Mouse (Mus musculus) intestine, postnatal 0 days (tissue): Measurements from ENCODE around the gene Exoc3l4. TPM values are rescaled to one million over a fixed set of nuclear protein-coding genes. Genes with fewer than 3 reads are reported as not detected.

Experiments used
- ATAC-seq: fragments of 200-750 bp; cut with Nextera tagmentation; 2 replicates; pipeline ENCODE4 v1.8.0; 2017; ENCODE audit warnings: mild to moderate bottlenecking, moderate TSS enrichment, moderate library complexity
- H3K27ac ChIP-seq: fragments of 300-500 bp; sonication (generic); 2 replicates; pipeline ENCODE4 v1.5.1; 2014; ENCODE audit warnings: mild to moderate bottlenecking, low read depth, low read length, moderate library complexity
- H3K27me3 ChIP-seq: fragments of 300-500 bp; sonication (generic); replicated peaks from 2 replicates; pipeline ENCODE4 v1.6.1; 2014; ENCODE audit warnings: low read length, mixed read lengths; ENCODE audit not compliant: control insufficient read depth, insufficient read depth
- H3K36me3 ChIP-seq: fragments of 300-500 bp; sonication (generic); 2 replicates; pipeline ENCODE4 v1.6.1; 2014; ENCODE audit warnings: mild to moderate bottlenecking, moderate library complexity; ENCODE audit not compliant: control insufficient read depth, insufficient read depth
- H3K4me1 ChIP-seq: fragments of 300-500 bp; sonication (generic); replicated peaks from 2 replicates; pipeline ENCODE4 v1.6.1; 2014; ENCODE audit warnings: antibody characterized with exemption, low read length, mixed read lengths; ENCODE audit not compliant: control insufficient read depth, insufficient read depth
- H3K4me2 ChIP-seq: fragments of 300-500 bp; sonication (generic); replicated peaks from 2 replicates; pipeline ENCODE4 v1.6.1; 2014; ENCODE audit warnings: low read depth, mild to moderate bottlenecking, moderate library complexity
- H3K4me3 ChIP-seq: fragments of 300-500 bp; sonication (generic); 2 replicates; pipeline ENCODE4 v1.5.1; 2014; ENCODE audit warnings: low read depth, low read length
- H3K9ac ChIP-seq: fragments of 300-500 bp; sonication (generic); 2 replicates; pipeline ENCODE4 v1.6.1; 2014; ENCODE audit warnings: mild to moderate bottlenecking, low read depth, low read length
- H3K9me3 ChIP-seq: fragments of 300-500 bp; sonication (generic); 2 replicates; pipeline ENCODE4 v1.6.1; 2016; ENCODE audit warnings: mixed run types; ENCODE audit not compliant: control insufficient read depth
- CTCF ChIP-seq: sonication (generic); IDR thresholded peaks from 2 replicates; pipeline ENCODE4 v1.5.1; 2016; ENCODE audit warnings: low read depth, mild to moderate bottlenecking, control low read depth, antibody characterized with exemption, moderate library complexity
- WGBS: fragments of 180-500 bp; shearing (Covaris S2); extraction: QIAGEN DNeasy Blood & Tissue Kit; methylation state at CpG from one replicate; pipeline ENCODE4 v1.1.7; 2014; 5-methylcytosine and 5-hydroxymethylcytosine counted together
- polyA plus RNA-seq: library from polyadenylated mRNA; unstranded; fragments of >200 nt; fragmentation: Nextera tagmentation; extraction: Ambion mirVana; gene quantifications from 2 replicates; pipeline ENCODE4 v1.2.1, GENCODE M21; 2015

Gene Exoc3l4
- polyA plus RNA-seq, 1 experiment from 2014 or later: 163 TPM

DNA sequence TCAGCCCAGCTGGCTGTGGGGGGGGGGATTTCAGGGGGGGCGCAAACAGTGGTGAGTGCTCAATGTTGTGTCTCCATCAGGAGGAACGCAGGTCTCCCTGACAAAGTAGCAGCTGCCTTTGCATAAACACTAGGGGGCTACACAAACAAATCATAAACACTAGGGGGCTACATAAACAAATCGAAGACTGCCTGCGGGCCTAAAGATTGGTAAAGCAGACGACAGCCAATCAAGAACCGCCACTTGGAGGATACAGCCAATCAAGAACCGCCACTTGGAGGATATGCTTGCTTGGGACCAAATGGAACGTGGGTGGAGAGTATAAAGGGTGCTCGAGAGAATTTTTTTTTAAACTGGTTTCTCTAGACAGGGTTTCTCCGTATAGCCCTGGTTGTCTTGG lies 11.9 kb upstream of the Exoc3l4 start:
- H3K9ac ChIP-seq: no peak overlapping the region
- H3K27me3 ChIP-seq: peaks cover 9% of the 10 kb centered on the region
- no peak for TF ChIP-seq CTCF
- H3K9me3 ChIP-seq: no peaks in the 10 kb centered on the region
- H3K36me3 ChIP-seq: no peaks in the 10 kb centered on the region
- WGBS: 54% methylated on average over 10 of the region's 10 CpGs
- H3K4me2 ChIP-seq: no peak overlapping the region
- no peak for ATAC-seq
- H3K27ac ChIP-seq: no peak overlapping the region
- no peak overlapping the region for H3K4me3 ChIP-seq
- no peaks in the 10 kb centered on the region for H3K4me1 ChIP-seq

DNA sequence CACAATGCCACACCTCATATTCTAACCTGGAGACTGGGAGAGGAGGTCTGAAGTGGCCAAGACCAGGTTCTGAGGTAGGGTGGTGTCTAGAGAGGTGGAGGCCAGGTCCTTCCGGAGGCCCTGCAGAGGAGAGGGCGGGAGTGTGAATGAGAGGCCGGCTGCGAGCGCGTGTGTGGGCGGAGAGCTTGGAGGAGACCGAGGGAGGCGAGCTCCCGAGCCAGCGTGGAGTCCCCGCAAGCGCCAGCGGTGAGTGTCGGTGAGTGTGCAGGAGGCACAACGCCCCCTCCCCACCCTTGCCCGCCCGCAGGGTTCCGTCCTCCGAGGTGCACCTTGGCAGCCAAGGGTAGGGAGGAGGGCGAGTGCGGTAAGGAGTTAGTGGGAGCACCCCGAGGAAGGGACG lies 10.2 kb upstream of the Exoc3l4 start, which contains the start of gene Lbhd2:
Lbhd2 (plus strand) TSS at position 188 of the 400 bp plus-strand sequence.
- Histone ChIP-seq H3K9ac (no peak within 1 kb of the TSS), H3K9me3 (no peaks in the 10 kb centered on the region), H3K27ac (no peak within 1 kb of the TSS), H3K4me1 (no peaks in the 10 kb centered on the region), H3K4me3 (no peak within 1 kb of the TSS), H3K36me3 (no peaks in the 10 kb centered on the region), H3K27me3 (peaks cover 9% of the 10 kb centered on the region), H3K4me2 (peak within 1 kb of the TSS; percentile 44)
- no peak for TF ChIP-seq CTCF
- WGBS: 1% methylated on average over 22 of the region's 24 CpGs
- no peak for ATAC-seq

- no peak overlapping the region for H3K4me2 ChIP-seq
- no peak overlapping the region for H3K27ac ChIP-seq
- no peak for TF ChIP-seq CTCF
- WGBS: 39% methylated on average over 5 of the region's 5 CpGs
- H3K4me1 ChIP-seq: peaks cover 4% of the 10 kb centered on the region; the same call in 1 of the 2 replicates
- H3K9me3 ChIP-seq: no peaks in the 10 kb centered on the region
- no peak overlapping the region for H3K4me3 ChIP-seq
- ATAC-seq: no peak
- no peak overlapping the region for H3K9ac ChIP-seq
- peaks cover 9% of the 10 kb centered on the region for H3K27me3 ChIP-seq
- H3K36me3 ChIP-seq: no peaks in the 10 kb centered on the region
Observed at GRCm38 (mm10) chr12:111409583-111409982, 7.2 kb upstream of the Exoc3l4 start.

GRCm38 (mm10) chr12:111411631-111412355 lies 5.0 kb upstream of the Exoc3l4 start:
- no peak for TF ChIP-seq CTCF
- ATAC-seq: no peak
- Histone ChIP-seq H3K4me1 (peaks cover 4% of the 10 kb centered on the region; the same call in 1 of the 2 replicates), H3K9ac (no peak overlapping the region), H3K4me2 (no peak overlapping the region), H3K9me3 (no peaks in the 10 kb centered on the region), H3K36me3 (no peaks in the 10 kb centered on the region), H3K27ac (no peak overlapping the region), H3K4me3 (no peak overlapping the region), H3K27me3 (peaks cover 1% of the 10 kb centered on the region)
- WGBS: 75% methylated on average over 8 of the region's 8 CpGs

DNA sequence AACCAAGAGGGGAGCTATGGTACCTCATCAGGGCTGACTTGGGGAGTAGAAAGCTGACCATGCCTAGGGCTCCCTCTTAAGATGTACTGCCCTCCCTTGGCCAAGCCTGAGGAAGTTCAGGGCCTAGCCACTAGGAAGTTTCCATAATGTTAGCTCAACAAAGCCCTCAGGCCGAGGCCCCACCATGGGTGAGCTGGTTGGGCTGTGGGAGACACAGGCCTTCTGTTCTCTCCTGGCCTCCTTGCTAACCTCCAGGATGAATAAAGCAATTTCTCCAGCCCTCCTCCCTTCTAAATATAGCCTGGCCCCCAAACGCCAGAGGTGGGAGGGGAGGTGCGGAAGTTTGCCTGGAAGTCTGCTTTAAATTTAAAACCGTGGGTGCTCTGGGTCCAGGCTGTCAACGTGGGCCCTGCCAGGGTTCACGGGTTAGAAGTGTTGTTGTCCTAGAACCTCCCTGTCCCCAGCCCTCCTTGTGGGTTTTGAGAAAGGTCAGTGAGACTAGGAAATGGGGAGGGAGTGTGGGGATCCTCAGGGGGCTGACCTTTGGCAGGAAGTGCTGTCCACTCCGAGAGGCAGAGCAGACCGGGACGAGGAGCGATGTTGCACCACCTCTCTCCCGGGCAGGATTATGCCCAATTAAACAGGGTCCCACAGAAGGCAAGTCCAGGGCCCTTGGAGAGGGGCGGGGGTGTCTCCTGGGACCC lies 4.1 kb upstream of the Exoc3l4 start:
- H3K4me3 ChIP-seq: peak overlapping the region; percentile 23; the same call in 1 of the 2 replicates
- TF ChIP-seq CTCF: peak; percentile 38; the same call in 1 of the 2 replicates
- H3K4me1 ChIP-seq: peaks cover 4% of the 10 kb centered on the region; the same call in 1 of the 2 replicates
- ATAC-seq: no peak
- H3K27ac ChIP-seq: peak overlapping the region; percentile 46
- H3K9me3 ChIP-seq: no peaks in the 10 kb centered on the region
- WGBS: 32% methylated on average over 12 of the region's 12 CpGs
- peak overlapping the region; percentile 58 for H3K4me2 ChIP-seq
- 0 out of 2 replicates have a peak overlapping the region, but pooled peaks have one; percentile 34 for H3K9ac ChIP-seq
- no peaks in the 10 kb centered on the region for H3K36me3 ChIP-seq
- no peaks in the 10 kb centered on the region for H3K27me3 ChIP-seq

GRCm38 (mm10) chr12:111413300-111413699 lies 3.5 kb upstream of the Exoc3l4 start:
- Histone ChIP-seq H3K9me3 (no peaks in the 10 kb centered on the region), H3K27me3 (no peaks in the 10 kb centered on the region), H3K36me3 (no peaks in the 10 kb centered on the region), H3K27ac (peak overlapping the region; percentile 46; the same call in 1 of the 2 replicates), H3K4me3 (peak overlapping the region; percentile 23; the same call in 1 of the 2 replicates), H3K4me1 (peaks cover 4% of the 10 kb centered on the region; the same call in 1 of the 2 replicates), H3K4me2 (peak overlapping the region; percentile 58), H3K9ac (0 out of 2 replicates have a peak overlapping the region, but pooled peaks have one; percentile 34)
- 1% methylated on average over 21 of the region's 21 CpGs for WGBS
- ATAC-seq: peak; percentile 75
- TF ChIP-seq CTCF: peak; percentile 99
